Mouse (Mus musculus) myocyte (in vitro differentiated cells): ENCODE results near the gene Stk24.

Source experiments
- CEBPB ChIP-seq: IDR thresholded peaks from 2 replicates; pipeline ENCODE4 v1.6.1; 2011; ENCODE audit warnings: mild to moderate bottlenecking, moderate library complexity; ENCODE audit not compliant: poor library complexity, insufficient read depth, severe bottlenecking
- MYOG ChIP-seq, 3 experiments: IDR thresholded peaks; one replicate each; pipeline ENCODE4 v1.6.1; 2011; ENCODE audit warnings: control low read depth in 2 of 3, low read depth in 2 of 3, mild to moderate bottlenecking in 2 of 3; ENCODE audit not compliant: insufficient read length in 2 of 3, control insufficient read depth in 1 of 3, insufficient read depth in 1 of 3
- POLR2A ChIP-seq: IDR thresholded peaks from one replicate; pipeline ENCODE4 v1.6.1; 2011; ENCODE audit warnings: low read depth, mild to moderate bottlenecking, control low read depth, moderate library complexity; ENCODE audit not compliant: insufficient read length
- TCF12 ChIP-seq: IDR thresholded peaks from one replicate; pipeline ENCODE4 v1.6.1; 2011; ENCODE audit warnings: mild to moderate bottlenecking, control low read depth; ENCODE audit not compliant: poor library complexity, insufficient read depth, severe bottlenecking
- USF1 ChIP-seq: IDR thresholded peaks from one replicate; pipeline ENCODE4 v1.6.1; 2011; ENCODE audit warnings: low read depth, mild to moderate bottlenecking, control low read depth, moderate library complexity

DNA sequence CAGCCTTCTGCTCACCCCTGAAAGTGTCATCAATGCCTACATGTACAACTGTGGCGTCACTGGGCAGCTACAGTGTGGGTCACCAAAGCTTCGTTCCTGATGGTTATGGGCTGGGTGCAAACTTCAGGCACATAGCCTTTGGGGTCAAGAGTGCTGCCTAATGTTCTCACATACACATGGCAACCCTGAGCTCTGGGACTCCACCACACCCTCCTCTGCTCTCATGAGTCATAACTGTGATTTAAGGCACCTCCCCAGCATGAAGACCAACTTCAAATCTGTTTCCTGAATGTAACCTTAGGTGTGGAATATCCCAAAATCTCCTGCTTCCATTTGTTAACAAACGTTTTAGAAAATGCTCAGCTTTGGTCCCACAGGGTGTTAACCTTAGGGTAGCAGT lies 87.4 kb downstream of the Stk24 start:
- TF ChIP-seq MYOG (IDR thresholded peaks at IDR 0.05; ENCODE audit: control insufficient read depth in 1 of 3, insufficient read depth in 1 of 3, insufficient read length in 2 of 3, low read depth in 2 of 3) (no peak), CEBPB (no peak), POLR2A (no peak), USF1 (no peak), TCF12 (no peak)
